Mouse (Mus musculus): ENCODE measurements at regions not wholly inside any gene's neighbourhood (a gene's known extent, or its start where the extent isn't known, plus 50 kb on each side); places are given as distances from the start of the nearest gene placed in this dataset.

GRCm38 (mm10) chr1:168008216-168008615 is 319.2 kb downstream of the Lmx1a start:
- no peak for DNase-seq (ENCODE audit: low spot score in 2 of 2)

DNA sequence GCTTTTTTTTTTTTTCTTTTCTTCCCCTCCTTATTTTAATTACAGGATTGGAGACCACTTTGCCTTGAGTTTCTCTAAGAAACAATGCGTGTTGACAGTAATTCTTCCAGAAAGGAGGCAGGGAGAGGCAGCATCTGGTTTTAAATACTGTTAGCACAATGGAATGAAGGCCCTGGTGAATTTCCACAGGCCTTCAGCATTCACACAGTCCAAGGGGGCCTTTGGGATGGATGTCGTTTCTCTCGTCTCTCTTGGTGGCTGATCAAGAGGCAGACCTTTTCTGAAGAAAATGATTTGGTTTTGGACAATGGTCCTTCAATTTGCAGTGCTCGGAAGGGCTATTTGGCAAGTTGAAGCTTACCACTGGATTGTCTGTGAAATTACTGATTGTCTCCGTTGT is 321.4 kb downstream of the Lmx1a start:
- no peak for DNase-seq (ENCODE audit: low spot score in 2 of 2)

GRCm38 (mm10) chr1:168012069-168012468 is 323.0 kb downstream of the Lmx1a start:
- DNase-seq (ENCODE audit: low spot score in 2 of 2): no peak

GRCm38 (mm10) chr1:168012611-168013010 is 323.6 kb downstream of the Lmx1a start:
- no peak for DNase-seq (ENCODE audit: low spot score in 2 of 2)

DNA sequence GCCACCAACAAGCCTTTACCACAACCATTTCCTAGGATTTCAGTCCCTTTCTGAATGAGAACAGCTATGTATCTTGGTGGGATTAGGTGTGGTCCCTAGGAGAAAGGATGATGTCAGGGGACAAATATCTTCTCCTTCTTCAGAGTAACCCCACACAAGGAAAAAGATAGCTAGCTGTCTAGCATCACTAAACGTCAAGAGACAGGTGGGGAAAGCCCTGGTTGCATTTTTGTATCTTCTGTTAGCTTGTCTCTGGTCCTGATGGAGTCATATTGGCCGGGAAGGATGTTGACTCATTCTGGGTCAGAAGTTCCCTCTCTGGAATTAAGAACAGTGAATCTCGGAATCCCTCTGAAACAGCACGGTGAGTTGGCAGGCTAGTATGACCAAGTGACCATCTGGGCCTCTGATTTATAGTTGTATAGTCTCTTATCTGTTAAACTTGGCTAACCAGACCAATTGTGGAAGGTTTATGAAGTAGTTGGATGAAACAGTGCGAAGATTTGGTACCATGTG is 327.4 kb downstream of the Lmx1a start:
- no peak for DNase-seq (ENCODE audit: low spot score in 2 of 2)

DNA sequence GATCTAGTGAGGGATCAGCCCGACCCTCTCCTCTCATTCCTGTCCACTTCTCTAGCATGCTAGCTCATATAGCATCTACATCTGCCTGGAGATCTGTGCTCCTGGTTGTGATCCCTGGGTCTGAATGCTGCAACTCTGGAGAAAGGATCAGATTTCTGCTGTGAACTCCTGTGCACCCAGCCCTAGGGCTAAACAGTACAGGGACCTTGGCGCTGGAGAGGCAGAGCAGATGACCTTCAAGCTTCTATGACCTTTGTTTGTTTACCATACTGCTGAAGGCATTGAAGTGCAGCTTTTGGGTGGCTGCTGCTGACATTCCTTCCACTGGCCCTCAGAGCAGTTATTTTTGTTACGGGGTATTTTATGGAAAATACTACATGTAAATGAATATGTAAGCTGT is 337.4 kb downstream of the Lmx1a start:
- DNase-seq (ENCODE audit: low spot score in 2 of 2): no peak

DNA sequence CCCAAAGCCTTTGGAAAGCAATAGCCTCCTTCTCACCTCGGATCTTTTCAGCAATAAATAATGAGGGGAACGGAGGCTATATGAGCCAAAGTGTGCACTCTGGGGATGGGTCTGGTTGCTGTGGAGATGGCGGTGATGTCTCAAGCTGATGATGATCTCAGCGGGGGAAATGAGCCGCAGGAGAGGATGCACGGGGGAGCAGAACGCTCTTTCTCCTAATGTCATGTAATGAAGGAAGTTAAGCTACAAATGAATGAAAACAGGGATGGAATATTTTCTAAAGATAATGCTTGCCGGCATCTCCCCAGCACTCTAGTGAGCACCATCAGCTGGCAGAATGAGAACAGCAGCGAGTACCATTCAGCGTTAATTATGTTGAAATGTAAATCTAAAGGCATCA is 355.7 kb downstream of the Lmx1a start:
- DNase-seq (ENCODE audit: low spot score in 2 of 2): no peak

- no peak for DNase-seq (ENCODE audit: low spot score in 2 of 2)
Observed at GRCm38 (mm10) chr1:168046347-168046746, 357.3 kb downstream of the Lmx1a start.

DNA sequence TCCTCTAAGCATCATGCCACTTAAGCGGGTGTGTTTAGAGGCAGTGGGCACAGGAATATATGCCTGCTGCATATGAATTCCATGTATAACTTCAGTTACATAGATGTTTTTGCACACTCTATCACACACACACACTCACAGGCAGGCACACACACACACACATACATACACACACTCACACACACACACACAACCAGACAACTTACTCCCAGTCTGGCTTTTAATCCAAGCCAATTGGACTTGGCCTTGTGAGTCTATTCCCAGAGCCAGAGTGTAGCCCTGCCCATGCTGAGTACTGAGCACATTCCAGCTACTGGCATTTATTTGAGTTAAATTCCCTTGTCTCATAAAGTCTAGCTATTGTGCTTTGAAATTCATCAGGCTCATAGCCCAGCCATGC is 357.7 kb downstream of the Lmx1a start:
- DNase-seq (ENCODE audit: low spot score in 2 of 2): no peak

DNA sequence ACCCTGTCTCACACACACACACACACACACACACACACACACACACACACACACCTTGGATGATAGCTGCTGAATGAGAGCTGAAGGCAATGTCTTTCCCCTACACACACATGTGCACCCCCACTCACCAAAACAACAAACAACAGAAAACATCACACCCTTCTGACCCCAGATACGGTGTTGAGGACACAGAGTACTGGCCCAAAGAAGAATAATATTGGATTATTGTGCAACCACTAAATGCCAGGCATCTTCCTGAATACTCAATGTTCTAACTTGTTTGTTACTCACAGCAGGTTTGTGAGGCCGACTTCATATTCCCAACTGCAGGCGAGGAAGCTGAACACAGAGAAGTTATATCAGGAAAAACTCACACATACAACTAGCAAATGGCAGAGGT is 360.9 kb downstream of the Lmx1a start:
- DNase-seq (ENCODE audit: low spot score in 2 of 2): no peak

DNA sequence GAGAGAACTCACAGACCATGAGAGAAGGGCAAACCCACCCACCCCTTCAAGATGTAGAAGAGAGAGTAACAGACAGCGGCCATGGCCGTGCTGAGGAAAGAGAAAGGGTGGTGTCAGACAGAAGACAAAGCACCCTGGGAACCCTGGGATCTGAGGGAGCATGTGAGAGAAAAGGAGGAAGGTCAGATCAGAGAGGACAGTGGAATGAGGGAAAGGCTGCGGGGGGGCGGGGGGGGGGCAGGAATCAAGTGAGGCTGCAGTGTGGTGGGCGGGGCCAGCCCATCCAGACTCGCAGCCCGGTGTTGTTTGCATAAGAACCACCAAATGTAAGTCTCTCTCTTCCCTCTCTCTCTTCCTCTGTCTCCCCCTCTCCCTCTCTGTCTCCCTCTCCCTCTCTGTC is 367.4 kb downstream of the Lmx1a start:
- no peak for DNase-seq (ENCODE audit: low spot score in 2 of 2)

- no peak for DNase-seq (ENCODE audit: low spot score in 2 of 2)
Observed at GRCm38 (mm10) chr1:168057479-168057878, 368.4 kb downstream of the Lmx1a start.

- no peak for DNase-seq (ENCODE audit: low spot score in 2 of 2)
Observed at GRCm38 (mm10) chr1:168058769-168059168, 369.7 kb downstream of the Lmx1a start.

GRCm38 (mm10) chr1:168064065-168064664 is 367.9 kb downstream of the Pbx1 start:
- no peak for DNase-seq (ENCODE audit: low spot score in 2 of 2)

GRCm38 (mm10) chr1:168065598-168066041 is 366.4 kb downstream of the Pbx1 start:
- no peak for DNase-seq (ENCODE audit: low spot score in 2 of 2)

DNA sequence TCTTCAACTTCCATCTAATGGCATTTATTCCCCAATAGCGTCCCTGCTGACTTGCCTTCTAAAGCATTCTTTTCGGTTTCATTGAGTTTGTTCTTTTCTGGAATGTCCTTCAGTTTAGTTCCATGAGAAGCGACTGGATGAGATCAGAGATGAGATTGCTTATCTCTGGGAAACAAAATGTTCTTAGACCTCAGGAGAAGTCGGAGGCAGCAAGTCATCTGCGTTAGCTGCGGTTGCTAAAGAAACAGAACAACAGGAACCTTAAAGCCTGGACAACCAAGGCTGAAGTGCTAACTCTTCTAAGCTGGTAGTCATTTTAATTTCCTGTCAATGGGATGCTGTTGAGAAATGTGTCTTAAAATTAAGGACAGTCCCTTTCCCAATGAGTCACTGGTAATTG is 365.3 kb downstream of the Pbx1 start:
- DNase-seq (ENCODE audit: low spot score in 2 of 2): no peak

DNA sequence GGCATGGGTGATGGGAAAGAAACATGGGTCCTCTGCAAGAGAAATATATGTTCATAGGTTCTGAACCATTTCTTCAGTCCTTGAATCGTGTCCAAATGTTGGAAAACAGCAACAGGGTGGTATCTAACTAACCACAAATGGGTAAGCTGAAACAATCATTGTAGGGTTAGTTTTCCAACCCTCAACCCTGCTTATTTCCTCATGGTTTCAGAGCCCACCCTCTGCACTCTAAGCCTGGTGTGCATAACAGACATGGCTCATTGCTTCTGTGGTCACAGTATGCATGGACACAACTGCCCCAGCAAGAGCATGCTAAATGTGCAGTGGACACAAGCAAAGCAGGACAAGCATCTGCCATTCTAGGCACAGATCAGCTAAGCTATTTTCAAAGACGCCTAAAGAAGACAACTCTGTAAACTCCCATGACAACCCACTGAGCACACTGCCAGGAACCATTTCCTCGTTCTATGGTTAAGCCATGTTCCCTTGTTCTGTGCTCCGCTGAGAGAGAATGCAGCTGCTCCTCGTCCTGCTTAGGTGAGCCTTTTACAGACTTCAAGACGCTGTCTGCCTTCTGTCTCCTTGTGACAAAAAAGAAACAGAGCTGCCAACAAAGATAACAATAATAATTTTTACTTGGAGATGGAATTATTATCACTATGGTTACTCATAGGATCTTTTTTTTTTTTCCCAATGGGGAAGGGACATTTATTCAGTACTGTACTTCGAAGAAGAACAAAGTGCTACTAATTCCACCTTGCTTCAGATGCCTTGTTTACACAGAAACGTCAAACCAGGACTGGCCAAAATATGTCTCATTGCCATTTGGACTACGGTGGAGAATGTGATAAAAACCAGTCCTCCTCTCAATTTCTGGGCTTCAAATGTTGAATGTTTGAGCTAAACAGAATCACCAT is 363.8 kb downstream of the Pbx1 start:
- DNase-seq (ENCODE audit: low spot score in 2 of 2): no peak

- DNase-seq (ENCODE audit: low spot score in 2 of 2): no peak
Observed at GRCm38 (mm10) chr1:168068920-168069590, 363.0 kb downstream of the Pbx1 start.
